Mouse (Mus musculus): Measurements from ENCODE around the gene Tmc5. TPM values are rescaled to one million over a fixed set of nuclear protein-coding genes. Genes with fewer than 3 reads are reported as not detected.

Gene Tmc5
- polyA plus RNA-seq, 1 experiment from 2014 or later, result 0.15 TPM

DNA sequence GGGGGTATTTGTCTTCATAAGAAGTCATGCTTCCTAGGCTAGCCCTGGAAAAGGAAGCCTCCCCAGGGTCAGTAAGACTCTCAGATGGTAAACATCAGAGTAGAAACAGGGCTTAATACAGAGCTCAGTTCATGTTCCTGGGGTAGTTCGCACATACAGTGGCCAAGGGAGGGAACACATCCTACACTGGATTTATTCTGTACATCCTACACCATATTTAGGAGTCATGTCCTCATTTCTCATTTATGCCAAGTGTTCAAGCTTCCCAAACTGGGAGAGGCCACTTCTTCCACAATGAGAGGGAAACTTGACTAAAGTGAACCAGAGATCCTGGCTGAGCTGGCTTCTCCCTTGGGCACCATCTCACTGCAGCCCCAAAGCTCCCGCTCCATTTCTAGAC is 70.7 kb downstream of the Tmc5 start:
- no peaks in the 10 kb centered on the region for H3K4me1 ChIP-seq (ENCODE audit: control insufficient read depth, insufficient read depth, low read length)
- no peak overlapping the region for H3K9ac ChIP-seq (replicated peaks; ENCODE audit: low read length)
- no peaks in the 10 kb centered on the region for H3K9me3 ChIP-seq (replicated peaks; ENCODE audit: control insufficient read depth, low read length)
- H3K36me3 ChIP-seq (replicated peaks; ENCODE audit: control insufficient read depth, insufficient read depth, low read depth, low read length), result no peaks in the 10 kb centered on the region
- no peak for ATAC-seq (replicated peaks; ENCODE audit: insufficient number of reproducible peaks, low FRiP score, low TSS enrichment, low read depth)
- 86% methylated on average over 2 of the region's 2 CpGs for WGBS
- no peak for DNase-seq (ENCODE audit: low spot score)
- no peak overlapping the region for H3K4me2 ChIP-seq (ENCODE audit: low read depth, low read length)
- no peak overlapping the region for H3K27ac ChIP-seq (replicated peaks; ENCODE audit: low read depth, low read length)
- no peaks in the 10 kb centered on the region for H3K27me3 ChIP-seq (ENCODE audit: control insufficient read depth, insufficient read depth, low read length)
- H3K4me3 ChIP-seq (ENCODE audit: low read depth, low read length), result no peak overlapping the region

DNA sequence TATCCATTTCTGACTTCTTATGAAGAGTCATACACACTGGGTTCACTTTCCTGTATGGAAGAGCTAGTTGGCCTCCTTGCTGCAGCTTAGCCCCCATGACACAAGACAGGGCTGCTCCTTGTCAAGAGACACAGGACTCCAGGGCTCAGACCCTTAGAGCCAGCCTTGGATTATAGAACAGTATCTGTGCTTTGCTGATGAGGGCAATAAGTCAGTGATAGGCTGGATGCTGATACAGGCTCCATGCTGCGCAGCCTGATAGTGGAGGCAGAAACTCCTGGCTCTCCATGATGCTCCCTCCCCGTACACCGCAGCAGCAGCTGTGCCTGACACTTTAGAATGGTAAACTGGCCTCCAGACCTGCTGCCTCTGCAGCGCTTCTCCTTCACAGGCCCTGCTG is 73.0 kb downstream of the Tmc5 start:
- H3K36me3 ChIP-seq (replicated peaks; ENCODE audit: control insufficient read depth, insufficient read depth, low read depth, low read length), result no peaks in the 10 kb centered on the region
- H3K4me3 ChIP-seq (ENCODE audit: low read depth, low read length), result no peak overlapping the region
- ATAC-seq (replicated peaks; ENCODE audit: insufficient number of reproducible peaks, low FRiP score, low TSS enrichment, low read depth), result no peak

GRCm38 (mm10) chr7:118676826-118677225 is 79.7 kb downstream of the Tmc5 start:
- Histone ChIP-seq H3K9ac (replicated peaks; ENCODE audit: low read length) (no peak overlapping the region), H3K4me3 (ENCODE audit: low read depth, low read length) (no peak overlapping the region), H3K27me3 (ENCODE audit: control insufficient read depth, insufficient read depth, low read length) (no peaks in the 10 kb centered on the region), H3K4me1 (ENCODE audit: control insufficient read depth, insufficient read depth, low read length) (no peaks in the 10 kb centered on the region), H3K9me3 (replicated peaks; ENCODE audit: control insufficient read depth, low read length) (no peaks in the 10 kb centered on the region), H3K4me2 (ENCODE audit: low read depth, low read length) (no peak overlapping the region), H3K36me3 (replicated peaks; ENCODE audit: control insufficient read depth, insufficient read depth, low read depth, low read length) (no peaks in the 10 kb centered on the region), H3K27ac (replicated peaks; ENCODE audit: low read depth, low read length) (no peak overlapping the region)
- 90% methylated on average over 4 of the region's 4 CpGs for WGBS
- ATAC-seq (replicated peaks; ENCODE audit: insufficient number of reproducible peaks, low FRiP score, low TSS enrichment, low read depth), result no peak
- no peak for DNase-seq (ENCODE audit: low spot score)

More for the DNA sequence above, 73.0 kb downstream of the Tmc5 start:
- Histone ChIP-seq H3K4me1 (ENCODE audit: control insufficient read depth, insufficient read depth, low read length) (no peaks in the 10 kb centered on the region), H3K27me3 (ENCODE audit: control insufficient read depth, insufficient read depth, low read length) (no peaks in the 10 kb centered on the region), H3K4me2 (ENCODE audit: low read depth, low read length) (no peak overlapping the region), H3K27ac (replicated peaks; ENCODE audit: low read depth, low read length) (no peak overlapping the region), H3K9ac (replicated peaks; ENCODE audit: low read length) (no peak overlapping the region), H3K9me3 (replicated peaks; ENCODE audit: control insufficient read depth, low read length) (no peaks in the 10 kb centered on the region)
- WGBS, result 71% methylated on average over 4 of the region's 4 CpGs
- DNase-seq (ENCODE audit: low spot score), result no peak

DNA sequence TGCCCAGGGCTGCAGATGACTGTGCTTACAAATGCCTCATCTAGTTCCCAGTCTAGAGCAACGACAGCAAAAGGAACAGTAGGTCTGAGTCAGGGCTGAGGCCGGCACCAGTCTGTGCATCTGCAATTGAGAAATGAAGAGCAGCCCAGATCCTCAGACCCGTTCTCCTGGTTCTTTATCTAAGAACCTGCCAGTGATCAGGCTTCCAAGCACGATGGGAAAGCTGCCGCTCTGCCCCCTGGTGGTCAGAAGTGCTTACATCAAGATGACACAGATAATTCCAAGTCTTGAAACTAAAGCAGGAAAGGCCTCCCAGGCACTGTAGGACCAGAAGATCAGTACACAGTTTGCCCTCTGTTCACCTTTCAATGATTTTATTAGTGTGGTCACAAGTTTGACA is 91.1 kb downstream of the Tmc5 start:
- Histone ChIP-seq H3K36me3 (replicated peaks; ENCODE audit: control insufficient read depth, insufficient read depth, low read depth, low read length) (no peaks in the 10 kb centered on the region), H3K27ac (replicated peaks; ENCODE audit: low read depth, low read length) (no peak overlapping the region), H3K9ac (replicated peaks; ENCODE audit: low read length) (no peak overlapping the region), H3K9me3 (replicated peaks; ENCODE audit: control insufficient read depth, low read length) (no peaks in the 10 kb centered on the region), H3K4me2 (ENCODE audit: low read depth, low read length) (no peak overlapping the region), H3K4me1 (ENCODE audit: control insufficient read depth, insufficient read depth, low read length) (no peaks in the 10 kb centered on the region), H3K27me3 (ENCODE audit: control insufficient read depth, insufficient read depth, low read length) (no peaks in the 10 kb centered on the region), H3K4me3 (ENCODE audit: low read depth, low read length) (no peak overlapping the region)
- DNase-seq (ENCODE audit: low spot score), result peak; percentile 87
- no peak; the same call in 1 of the 2 replicates for ATAC-seq (replicated peaks; ENCODE audit: insufficient number of reproducible peaks, low FRiP score, low TSS enrichment, low read depth)
- 33% methylated on average over 5 of the region's 5 CpGs for WGBS

DNA sequence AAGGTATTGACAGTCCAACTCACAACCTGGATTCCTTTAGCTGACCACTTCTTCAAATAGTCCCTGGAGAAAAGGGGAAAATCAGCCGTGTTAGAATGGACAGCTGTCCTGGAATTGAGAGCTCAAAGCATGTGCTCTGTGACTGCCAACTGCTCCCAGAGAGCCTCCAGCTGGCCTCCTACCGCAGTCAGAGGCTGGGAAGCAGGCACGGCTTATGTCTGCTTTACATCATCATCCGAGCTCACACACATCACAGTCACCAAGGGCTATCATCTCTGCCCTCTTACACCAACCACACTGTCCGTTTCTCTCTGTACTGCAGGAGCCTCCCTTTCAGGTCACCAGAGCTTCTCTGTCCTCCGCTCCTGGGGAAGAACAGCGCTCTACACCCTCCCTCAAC is 92.0 kb downstream of the Tmc5 start:
- Histone ChIP-seq H3K4me3 (ENCODE audit: low read depth, low read length) (no peak overlapping the region), H3K4me2 (ENCODE audit: low read depth, low read length) (no peak overlapping the region), H3K9me3 (replicated peaks; ENCODE audit: control insufficient read depth, low read length) (no peaks in the 10 kb centered on the region), H3K9ac (replicated peaks; ENCODE audit: low read length) (no peak overlapping the region), H3K27me3 (ENCODE audit: control insufficient read depth, insufficient read depth, low read length) (no peaks in the 10 kb centered on the region), H3K36me3 (replicated peaks; ENCODE audit: control insufficient read depth, insufficient read depth, low read depth, low read length) (no peaks in the 10 kb centered on the region), H3K4me1 (ENCODE audit: control insufficient read depth, insufficient read depth, low read length) (no peaks in the 10 kb centered on the region), H3K27ac (replicated peaks; ENCODE audit: low read depth, low read length) (no peak overlapping the region)
- DNase-seq (ENCODE audit: low spot score) (no peak), ATAC-seq (replicated peaks; ENCODE audit: insufficient number of reproducible peaks, low FRiP score, low TSS enrichment, low read depth) (no peak)
- WGBS, result 85% methylated on average over 7 of the region's 7 CpGs

DNA sequence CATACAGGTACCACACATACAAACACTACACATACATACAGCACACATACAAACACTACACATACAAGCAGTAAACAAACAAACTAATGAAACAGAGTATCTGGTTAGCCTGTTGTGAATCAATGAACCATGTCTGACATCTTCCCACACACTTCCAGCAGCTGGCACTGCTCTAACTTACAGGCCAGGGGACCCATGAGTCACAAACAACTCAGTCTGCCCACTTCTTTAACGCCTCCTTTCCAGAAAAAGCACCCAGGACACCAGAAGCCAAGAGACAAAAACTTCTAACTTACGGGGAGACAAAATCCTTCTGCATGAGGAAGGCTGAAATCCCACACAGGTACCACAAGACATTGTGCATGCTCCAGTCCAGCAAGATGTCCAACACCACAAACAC is 94.2 kb downstream of the Tmc5 start:
- 93% methylated on average over 2 of the region's 2 CpGs for WGBS
- no peak for DNase-seq (ENCODE audit: low spot score)
- H3K4me1 ChIP-seq (ENCODE audit: control insufficient read depth, insufficient read depth, low read length), result no peaks in the 10 kb centered on the region
- no peaks in the 10 kb centered on the region for H3K9me3 ChIP-seq (replicated peaks; ENCODE audit: control insufficient read depth, low read length)
- no peak overlapping the region for H3K4me2 ChIP-seq (ENCODE audit: low read depth, low read length)
- H3K27me3 ChIP-seq (ENCODE audit: control insufficient read depth, insufficient read depth, low read length), result no peaks in the 10 kb centered on the region
- H3K27ac ChIP-seq (replicated peaks; ENCODE audit: low read depth, low read length), result no peak overlapping the region
- H3K36me3 ChIP-seq (replicated peaks; ENCODE audit: control insufficient read depth, insufficient read depth, low read depth, low read length), result no peaks in the 10 kb centered on the region
- no peak for ATAC-seq (replicated peaks; ENCODE audit: insufficient number of reproducible peaks, low FRiP score, low TSS enrichment, low read depth)
- no peak overlapping the region for H3K4me3 ChIP-seq (ENCODE audit: low read depth, low read length)
- no peak overlapping the region for H3K9ac ChIP-seq (replicated peaks; ENCODE audit: low read length)

- Histone ChIP-seq H3K36me3 (replicated peaks; ENCODE audit: control insufficient read depth, insufficient read depth, low read depth, low read length) (no peaks in the 10 kb centered on the region; the same call in 1 of the 2 replicates), H3K4me3 (ENCODE audit: low read depth, low read length) (no peak overlapping the region), H3K9ac (replicated peaks; ENCODE audit: low read length) (no peak overlapping the region), H3K27ac (replicated peaks; ENCODE audit: low read depth, low read length) (no peak overlapping the region), H3K4me1 (ENCODE audit: control insufficient read depth, insufficient read depth, low read length) (no peaks in the 10 kb centered on the region), H3K9me3 (replicated peaks; ENCODE audit: control insufficient read depth, low read length) (no peaks in the 10 kb centered on the region), H3K27me3 (ENCODE audit: control insufficient read depth, insufficient read depth, low read length) (no peaks in the 10 kb centered on the region), H3K4me2 (ENCODE audit: low read depth, low read length) (no peak overlapping the region)
- DNase-seq (ENCODE audit: low spot score), result no peak
- no peak for ATAC-seq (replicated peaks; ENCODE audit: insufficient number of reproducible peaks, low FRiP score, low TSS enrichment, low read depth)
- WGBS, result 90% methylated on average over 6 of the region's 6 CpGs
Measured at GRCm38 (mm10) chr7:118696146-118696545, 99.0 kb downstream of the Tmc5 start.

DNA sequence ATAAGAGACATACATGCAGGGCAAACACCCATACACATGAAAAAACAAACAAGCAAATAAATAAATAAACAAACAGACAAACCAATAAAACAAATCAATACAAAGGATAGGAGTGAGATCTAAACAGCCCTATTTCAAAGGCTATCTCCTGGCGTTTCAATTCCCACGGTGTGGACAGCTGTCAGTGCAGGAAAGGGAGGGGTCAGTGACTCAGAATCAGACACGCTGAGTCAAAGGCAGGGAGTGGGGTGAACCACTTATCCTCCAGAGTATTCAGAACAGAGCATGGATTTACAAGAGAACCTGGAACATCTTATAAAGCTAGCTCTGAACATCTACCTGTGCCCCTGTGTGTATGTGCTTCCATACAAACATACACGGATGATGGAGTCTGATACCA is 100.1 kb downstream of the Tmc5 start:
- Histone ChIP-seq H3K36me3 (replicated peaks; ENCODE audit: control insufficient read depth, insufficient read depth, low read depth, low read length) (no peaks in the 10 kb centered on the region; the same call in 1 of the 2 replicates), H3K4me1 (ENCODE audit: control insufficient read depth, insufficient read depth, low read length) (no peaks in the 10 kb centered on the region), H3K4me2 (ENCODE audit: low read depth, low read length) (no peak overlapping the region), H3K9ac (replicated peaks; ENCODE audit: low read length) (no peak overlapping the region), H3K4me3 (ENCODE audit: low read depth, low read length) (no peak overlapping the region), H3K27me3 (ENCODE audit: control insufficient read depth, insufficient read depth, low read length) (no peaks in the 10 kb centered on the region), H3K9me3 (replicated peaks; ENCODE audit: control insufficient read depth, low read length) (no peaks in the 10 kb centered on the region), H3K27ac (replicated peaks; ENCODE audit: low read depth, low read length) (no peak overlapping the region)
- ATAC-seq (replicated peaks; ENCODE audit: insufficient number of reproducible peaks, low FRiP score, low TSS enrichment, low read depth) (no peak), DNase-seq (ENCODE audit: low spot score) (no peak)
- WGBS, result 85% methylated on average over 4 of the region's 4 CpGs

Data from embryonic facial prominence, embryonic 11.5 days (tissue).